Mouse (Mus musculus) lung, embryonic 14.5 days (tissue): ENCODE data around the gene Cacnb4. TPM values are rescaled to one million over a fixed set of nuclear protein-coding genes. Genes with fewer than 3 reads are reported as not detected.

Experiments
- ATAC-seq: fragments of 200-750 bp; cut with Nextera tagmentation; 2 replicates; pipeline ENCODE4 v1.8.0; 2017; ENCODE audit warnings: mild to moderate bottlenecking, moderate TSS enrichment, moderate library complexity; ENCODE audit not compliant: insufficient read depth
- DNase-seq: peaks from one replicate; pipeline ENCODE4 v3.0.0-alpha.2; 2015
- H3K27ac ChIP-seq: fragments of 300-500 bp; sonication (generic); 2 replicates; pipeline ENCODE4 v1.5.1; 2014; ENCODE audit warnings: low read depth, mild to moderate bottlenecking, moderate library complexity
- H3K27me3 ChIP-seq: fragments of 300-500 bp; sonication (generic); 2 replicates; pipeline ENCODE4 v1.6.1; 2014; ENCODE audit warnings: low read length, control low read depth; ENCODE audit not compliant: insufficient read depth
- H3K36me3 ChIP-seq: fragments of 300-500 bp; sonication (generic); 2 replicates; pipeline ENCODE4 v1.6.1; 2014; ENCODE audit warnings: control low read depth; ENCODE audit not compliant: insufficient read depth
- H3K4me1 ChIP-seq: fragments of 300-500 bp; sonication (generic); 2 replicates; pipeline ENCODE4 v1.6.1; 2014; ENCODE audit warnings: antibody characterized with exemption, control low read depth; ENCODE audit not compliant: insufficient read depth
- H3K4me2 ChIP-seq: fragments of 300-500 bp; sonication (generic); 2 replicates; pipeline ENCODE4 v1.6.1; 2014; ENCODE audit warnings: mild to moderate bottlenecking
- H3K4me3 ChIP-seq: fragments of 300-500 bp; sonication (generic); 2 replicates; pipeline ENCODE4 v1.5.1; 2014; ENCODE audit warnings: low read depth, low read length
- H3K9ac ChIP-seq: fragments of 300-500 bp; sonication (generic); 2 replicates; pipeline ENCODE4 v1.6.1; 2014
- H3K9me3 ChIP-seq: fragments of 300-500 bp; sonication (generic); 2 replicates; pipeline ENCODE4 v1.6.1; 2016; ENCODE audit warnings: low read depth, low read length, control low read depth
- CTCF ChIP-seq: IDR thresholded peaks from 2 replicates; pipeline ENCODE4 v1.5.1; 2016; ENCODE audit warnings: antibody characterized with exemption, low read depth
- WGBS: fragments of 180-500 bp; shearing (Covaris S2); extraction: QIAGEN DNeasy Blood & Tissue Kit; methylation state at CpG from one replicate; pipeline ENCODE4 v1.1.7; 2014; 5-methylcytosine and 5-hydroxymethylcytosine counted together
- polyA plus RNA-seq: library from polyadenylated mRNA; unstranded; fragments of >200 nt; fragmentation: Nextera tagmentation; extraction: Ambion mirVana; gene quantifications from 2 replicates; pipeline ENCODE4 v1.2.1, GENCODE M21; 2014

Cacnb4 gene
- polyA plus RNA-seq, 1 experiment from 2014 or later: 0.39 TPM

- TF ChIP-seq CTCF: no peak
- Histone ChIP-seq H3K27ac (0 out of 2 replicates have a peak overlapping the region, but pooled peaks have one; percentile 16), H3K4me2 (no peak overlapping the region), H3K36me3 (no peaks in the 10 kb centered on the region), H3K27me3 (no peaks in the 10 kb centered on the region), H3K9ac (no peak overlapping the region), H3K4me3 (no peak overlapping the region), H3K9me3 (no peaks in the 10 kb centered on the region), H3K4me1 (no peaks in the 10 kb centered on the region)
- no peak for DNase-seq
- WGBS: 46% methylated on average over 6 of the region's 6 CpGs
- no peak for ATAC-seq
Measured at GRCm38 (mm10) chr2:52386451-52386850, 290.2 kb downstream of the Cacnb4 start.

DNA sequence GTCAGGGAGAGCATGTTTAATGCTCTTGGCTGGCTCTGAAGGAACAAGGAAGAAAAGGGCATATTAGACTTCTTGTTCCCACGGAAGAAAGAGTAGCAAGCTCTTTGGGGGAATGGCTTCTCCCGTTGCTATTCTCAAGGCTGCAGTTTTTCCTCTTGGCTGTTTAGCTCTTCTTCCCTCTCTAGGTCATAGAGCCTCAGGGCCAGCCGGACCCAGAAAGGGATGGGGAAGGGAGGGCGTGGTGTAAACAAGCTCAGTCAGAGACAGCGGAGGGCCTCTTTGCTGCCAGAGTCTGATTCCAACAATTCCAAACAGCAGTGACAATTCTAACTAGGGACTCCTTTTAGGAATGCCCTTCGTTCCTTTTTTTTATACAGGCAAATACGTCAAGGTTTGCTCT, 290.6 kb downstream of the Cacnb4 start:
- Histone ChIP-seq H3K36me3 (no peaks in the 10 kb centered on the region), H3K27me3 (no peaks in the 10 kb centered on the region), H3K4me3 (no peak overlapping the region), H3K9me3 (no peaks in the 10 kb centered on the region), H3K4me1 (no peaks in the 10 kb centered on the region), H3K27ac (0 out of 2 replicates have a peak overlapping the region, but pooled peaks have one; percentile 16), H3K4me2 (peak overlapping the region; percentile 39), H3K9ac (no peak overlapping the region)
- peak; percentile 71 for DNase-seq
- TF ChIP-seq CTCF: no peak
- 26% methylated on average over 7 of the region's 7 CpGs for WGBS
- peak; percentile 75; the same call in 1 of the 2 replicates for ATAC-seq

DNA sequence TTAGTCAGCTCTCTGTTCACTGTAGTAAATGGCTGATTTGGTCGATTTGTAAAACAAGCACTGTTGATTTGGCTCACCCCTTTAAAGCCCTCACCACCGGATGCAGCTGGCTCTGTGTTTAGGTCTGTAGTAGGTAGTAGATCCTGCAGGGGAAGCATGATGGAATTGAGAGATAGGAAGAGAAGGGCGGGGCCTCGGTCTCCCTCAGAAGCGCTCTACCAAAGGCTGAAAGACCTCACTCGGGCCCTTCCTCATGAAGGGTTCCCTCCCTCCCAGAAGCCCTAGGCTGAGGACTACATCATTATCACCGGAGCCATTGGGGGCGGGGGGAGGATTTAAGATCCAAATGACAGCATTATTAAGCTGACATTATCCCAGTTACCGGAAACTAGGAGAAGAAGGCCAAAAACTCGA, 297.8 kb downstream of the Cacnb4 start:
- H3K4me1 ChIP-seq: no peaks in the 10 kb centered on the region
- WGBS: 55% methylated on average over 10 of the region's 10 CpGs
- no peak for TF ChIP-seq CTCF
- H3K9me3 ChIP-seq: no peaks in the 10 kb centered on the region
- H3K27me3 ChIP-seq: no peaks in the 10 kb centered on the region
- no peak overlapping the region for H3K4me3 ChIP-seq
- ATAC-seq (peak; percentile 78), DNase-seq (peak; percentile 49)
- no peaks in the 10 kb centered on the region for H3K36me3 ChIP-seq
- no peak overlapping the region for H3K9ac ChIP-seq
- no peak overlapping the region for H3K27ac ChIP-seq
- no peak overlapping the region; the same call in 1 of the 2 replicates for H3K4me2 ChIP-seq

DNA sequence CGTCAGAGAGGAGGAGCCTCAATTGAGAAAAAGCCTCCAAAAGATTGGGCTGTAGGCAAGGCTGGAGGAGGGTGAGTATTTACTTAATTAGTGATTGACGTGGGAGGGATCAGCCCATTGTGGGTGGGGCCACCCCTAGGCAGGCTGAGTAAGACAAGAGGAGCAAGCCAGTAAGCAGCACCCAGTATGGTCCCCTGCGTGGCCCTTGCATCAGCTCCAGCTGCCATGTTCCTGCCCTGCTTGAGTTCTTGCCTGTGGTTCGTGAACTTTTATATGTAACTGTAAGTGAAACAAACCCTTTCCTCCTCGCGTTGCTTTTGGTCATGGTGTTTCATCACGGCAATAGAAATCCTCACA, 298.2 kb downstream of the Cacnb4 start, which contains the start of gene Neb:
Gene Neb, minus strand, starts transcription at position 27 of the 357 bp plus-strand sequence.
- no peak within 1 kb of the TSS for H3K27ac ChIP-seq
- H3K36me3 ChIP-seq: no peaks in the 10 kb centered on the region
- no peak for TF ChIP-seq CTCF
- H3K4me3 ChIP-seq: no peak within 1 kb of the TSS
- H3K4me1 ChIP-seq: no peaks in the 10 kb centered on the region
- DNase-seq (peak; percentile 26), ATAC-seq (peak; percentile 77)
- WGBS: 48% methylated on average over 7 of the region's 7 CpGs
- no peaks in the 10 kb centered on the region for H3K9me3 ChIP-seq
- H3K27me3 ChIP-seq: no peaks in the 10 kb centered on the region
- peak within 1 kb of the TSS; percentile 4 for H3K4me2 ChIP-seq
- H3K9ac ChIP-seq: no peak within 1 kb of the TSS

Other genes with a start within 250 kb of the Cacnb4 start
- 37.1 and 38.2 TPM in 2 replicates for gene Stam2, start 65.5 kb upstream of the Cacnb4 start, polyA plus RNA-seq
- 4.6 and 5.0 TPM in 2 replicates for gene Fmnl2, start 181.0 kb upstream of the Cacnb4 start, polyA plus RNA-seq